Mouse (Mus musculus): ENCODE measurements around the gene Casp2. TPM values are rescaled to one million over a fixed set of nuclear protein-coding genes. Genes with fewer than 3 reads are reported as not detected.

The Casp2 gene
- polyA plus RNA-seq, 1 experiment: 37.3 TPM

DNA sequence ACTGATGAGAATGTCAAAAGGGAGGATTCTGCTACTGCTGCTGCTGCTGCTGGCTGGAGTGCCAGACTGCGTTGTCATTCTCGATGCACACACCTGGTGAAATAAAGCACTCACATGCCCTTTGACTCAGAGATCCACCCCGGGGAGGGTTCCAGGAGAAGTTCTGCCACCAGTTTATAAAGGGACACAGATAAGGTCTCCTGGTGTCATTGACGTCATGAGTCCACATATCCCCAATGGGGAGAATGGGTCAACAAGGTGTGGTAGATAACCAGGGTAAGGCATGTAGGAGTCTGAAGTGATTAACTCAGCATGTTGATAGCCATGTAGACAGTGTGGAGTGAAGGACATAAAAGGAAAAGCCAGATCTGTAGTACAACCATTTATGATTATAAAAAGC, 35.2 kb upstream of the Casp2 start:
- H3K27me3 ChIP-seq (ENCODE audit: control insufficient read depth, insufficient read depth, low read length, poor library complexity, severe bottlenecking): no peaks in the 10 kb centered on the region
- H3K9me3 ChIP-seq (replicated peaks; ENCODE audit: control insufficient read depth, insufficient read depth, low read length, poor library complexity, severe bottlenecking): no peaks in the 10 kb centered on the region
- H3K27ac ChIP-seq (ENCODE audit: insufficient read depth, low read length): no peak overlapping the region
- no peaks in the 10 kb centered on the region for H3K36me3 ChIP-seq (ENCODE audit: control insufficient read depth, insufficient read depth, low read length, poor library complexity, severe bottlenecking)
- H3K9ac ChIP-seq (ENCODE audit: low read depth, poor library complexity, severe bottlenecking): no peak overlapping the region
- TF ChIP-seq CTCF (IDR thresholded peaks at IDR 0.05; ENCODE audit: low read depth, low read length) (no peak), POLR2A (IDR thresholded peaks at IDR 0.05; ENCODE audit: insufficient read depth, low read length) (no peak), EP300 (IDR thresholded peaks at IDR 0.05; ENCODE audit: insufficient read depth, low read depth, low read length) (no peak)
- no peaks in the 10 kb centered on the region for H3K4me1 ChIP-seq (ENCODE audit: control insufficient read depth, insufficient read depth, low read length)
- no peak overlapping the region for H3K4me3 ChIP-seq (ENCODE audit: low read depth, low read length)

DNA sequence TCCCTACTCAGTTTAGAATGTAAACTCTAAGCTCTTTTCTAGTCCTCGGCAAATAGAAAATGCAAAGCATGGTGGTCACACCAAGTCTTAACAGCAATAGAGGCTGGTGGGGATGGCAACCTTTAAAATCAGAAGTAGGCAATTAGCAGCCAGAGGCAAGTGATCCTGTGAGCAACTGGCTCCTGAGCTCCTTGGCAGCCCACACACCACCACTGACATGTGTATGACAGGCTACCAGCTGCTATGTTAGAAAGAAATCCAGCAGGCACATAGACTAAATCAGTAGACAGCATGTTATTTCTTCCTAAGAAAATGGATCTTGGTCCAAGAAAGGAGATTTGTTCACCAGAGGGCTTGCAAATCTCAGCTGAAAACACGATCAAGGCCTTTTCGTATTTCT, 33.6 kb upstream of the Casp2 start:
- no peak overlapping the region for H3K9ac ChIP-seq (ENCODE audit: low read depth, poor library complexity, severe bottlenecking)
- TF ChIP-seq EP300 (IDR thresholded peaks at IDR 0.05; ENCODE audit: insufficient read depth, low read depth, low read length) (no peak), POLR2A (IDR thresholded peaks at IDR 0.05; ENCODE audit: insufficient read depth, low read length) (no peak), CTCF (IDR thresholded peaks at IDR 0.05; ENCODE audit: low read depth, low read length) (no peak)

DNA sequence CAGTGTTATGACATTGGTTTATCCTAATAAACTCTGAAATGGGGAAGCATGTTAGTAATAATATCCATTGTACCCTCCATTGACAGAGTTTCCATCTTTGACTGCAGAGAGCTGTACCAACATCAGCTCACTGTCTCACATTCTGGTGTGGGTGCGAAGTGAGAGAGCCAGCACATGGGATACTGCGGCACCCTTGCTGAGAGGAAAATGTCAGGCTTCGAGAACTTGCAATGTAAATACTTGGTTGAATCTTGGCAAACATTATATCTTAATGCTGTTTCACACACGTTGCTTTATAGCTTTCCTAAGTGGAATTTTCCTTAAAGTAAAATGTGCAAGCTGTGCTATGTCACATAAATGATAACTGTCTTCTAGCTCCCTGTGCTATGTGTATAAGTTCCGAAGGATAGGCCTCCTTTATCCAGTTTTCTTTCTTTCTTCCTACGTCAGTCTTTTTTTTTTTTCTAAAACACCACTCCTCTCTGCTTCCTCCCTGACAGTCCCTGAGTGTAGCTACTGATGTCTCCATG, 27.4 kb upstream of the Casp2 start:
- H3K9me3 ChIP-seq (replicated peaks; ENCODE audit: control insufficient read depth, insufficient read depth, low read length, poor library complexity, severe bottlenecking): no peaks in the 10 kb centered on the region
- TF ChIP-seq EP300 (IDR thresholded peaks at IDR 0.05; ENCODE audit: insufficient read depth, low read depth, low read length): no peak
- TF ChIP-seq CTCF (IDR thresholded peaks at IDR 0.05; ENCODE audit: low read depth, low read length): no peak
- H3K27me3 ChIP-seq (ENCODE audit: control insufficient read depth, insufficient read depth, low read length, poor library complexity, severe bottlenecking): no peaks in the 10 kb centered on the region
- no peak overlapping the region for H3K4me3 ChIP-seq (ENCODE audit: low read depth, low read length)
- no peaks in the 10 kb centered on the region for H3K4me1 ChIP-seq (ENCODE audit: control insufficient read depth, insufficient read depth, low read length)
- H3K36me3 ChIP-seq (ENCODE audit: control insufficient read depth, insufficient read depth, low read length, poor library complexity, severe bottlenecking): no peaks in the 10 kb centered on the region
- H3K9ac ChIP-seq (ENCODE audit: low read depth, poor library complexity, severe bottlenecking): no peak overlapping the region
- H3K27ac ChIP-seq (ENCODE audit: insufficient read depth, low read length): no peak overlapping the region

More for the DNA sequence above, 33.6 kb upstream of the Casp2 start:
- H3K27me3 ChIP-seq (ENCODE audit: control insufficient read depth, insufficient read depth, low read length, poor library complexity, severe bottlenecking): no peaks in the 10 kb centered on the region
- H3K4me1 ChIP-seq (ENCODE audit: control insufficient read depth, insufficient read depth, low read length): no peaks in the 10 kb centered on the region
- no peak overlapping the region for H3K27ac ChIP-seq (ENCODE audit: insufficient read depth, low read length)
- H3K9me3 ChIP-seq (replicated peaks; ENCODE audit: control insufficient read depth, insufficient read depth, low read length, poor library complexity, severe bottlenecking): no peaks in the 10 kb centered on the region
- no peak overlapping the region for H3K4me3 ChIP-seq (ENCODE audit: low read depth, low read length)
- no peaks in the 10 kb centered on the region for H3K36me3 ChIP-seq (ENCODE audit: control insufficient read depth, insufficient read depth, low read length, poor library complexity, severe bottlenecking)

DNA sequence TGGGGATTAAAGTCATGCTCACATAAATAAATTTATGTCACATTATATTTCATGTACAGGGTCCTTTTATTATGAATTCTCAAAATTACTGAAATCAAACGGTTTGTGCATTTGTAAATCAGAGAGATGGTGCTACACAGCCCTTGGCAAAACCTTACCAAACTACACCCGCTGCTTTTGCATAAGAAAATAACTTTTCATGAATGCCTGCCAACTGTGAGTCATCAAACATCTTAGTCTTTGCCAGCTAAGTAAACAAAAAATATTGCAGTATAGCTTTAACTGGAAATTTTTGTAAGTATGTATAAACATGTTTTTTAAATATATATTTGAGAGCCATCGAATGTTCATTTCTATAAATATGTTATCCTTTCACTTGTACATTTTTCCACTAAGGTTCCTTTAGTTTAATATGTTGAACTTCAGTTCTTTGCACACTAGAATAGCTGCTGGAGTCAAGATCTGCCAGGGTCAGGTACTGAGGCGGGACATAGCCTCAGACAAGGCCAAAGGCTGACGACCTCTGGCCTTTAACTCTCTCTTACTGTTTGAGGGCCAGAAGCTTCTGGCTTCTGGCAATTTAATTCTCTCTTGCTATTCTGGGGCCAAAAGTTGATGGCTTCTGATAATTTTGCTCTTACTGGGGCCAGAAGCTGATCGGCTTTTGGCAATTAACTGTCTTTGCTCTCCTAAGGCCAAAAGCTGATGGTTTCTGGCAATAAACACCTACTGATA, 23.3 kb upstream of the Casp2 start:
- Histone ChIP-seq H3K36me3 (ENCODE audit: control insufficient read depth, insufficient read depth, low read length, poor library complexity, severe bottlenecking) (no peaks in the 10 kb centered on the region), H3K27me3 (ENCODE audit: control insufficient read depth, insufficient read depth, low read length, poor library complexity, severe bottlenecking) (no peaks in the 10 kb centered on the region), H3K4me3 (ENCODE audit: low read depth, low read length) (no peak overlapping the region), H3K9me3 (replicated peaks; ENCODE audit: control insufficient read depth, insufficient read depth, low read length, poor library complexity, severe bottlenecking) (no peaks in the 10 kb centered on the region), H3K27ac (ENCODE audit: insufficient read depth, low read length) (no peak overlapping the region), H3K9ac (ENCODE audit: low read depth, poor library complexity, severe bottlenecking) (no peak overlapping the region), H3K4me1 (ENCODE audit: control insufficient read depth, insufficient read depth, low read length) (no peaks in the 10 kb centered on the region)
- TF ChIP-seq POLR2A (IDR thresholded peaks at IDR 0.05; ENCODE audit: insufficient read depth, low read length) (no peak), CTCF (IDR thresholded peaks at IDR 0.05; ENCODE audit: low read depth, low read length) (no peak), EP300 (IDR thresholded peaks at IDR 0.05; ENCODE audit: insufficient read depth, low read depth, low read length) (no peak)

DNA sequence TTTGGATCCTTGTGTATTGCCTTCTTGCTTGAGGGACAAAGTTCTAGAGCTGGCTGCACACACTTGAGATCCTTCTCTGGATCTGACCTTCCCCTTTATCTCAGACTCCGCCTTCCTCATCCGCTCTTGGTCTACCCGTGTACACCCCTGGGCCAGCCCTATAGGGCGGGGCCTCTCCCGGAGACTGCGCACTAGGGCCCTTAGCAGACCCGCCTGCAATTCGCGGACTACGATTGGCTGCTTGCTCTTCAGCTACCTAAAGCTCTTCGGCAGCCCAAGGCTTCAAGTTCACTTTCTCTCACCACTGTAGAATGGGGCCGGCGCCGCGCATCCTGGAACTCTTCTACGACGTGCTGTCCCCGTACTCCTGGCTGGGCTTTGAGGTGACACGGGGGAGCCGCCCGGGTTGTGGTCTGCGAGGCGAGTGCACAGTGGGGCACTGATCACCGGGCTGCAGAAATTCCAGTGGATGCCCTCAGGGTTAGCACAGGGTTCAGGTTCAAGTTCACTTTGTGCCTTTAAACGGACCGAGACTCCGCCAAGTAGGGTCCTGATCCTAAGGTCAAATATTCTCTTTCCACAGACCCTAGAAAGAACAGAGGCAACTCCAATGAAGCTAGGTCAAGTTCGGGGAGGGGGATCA, 19.0 kb upstream of the Casp2 start, which contains the start of gene Gstk1:
Gstk1 (plus strand) TSS at position 225 of the 643 bp plus-strand sequence.
- no peaks in the 10 kb centered on the region for H3K27me3 ChIP-seq (ENCODE audit: control insufficient read depth, insufficient read depth, low read length, poor library complexity, severe bottlenecking)
- H3K4me3 ChIP-seq (ENCODE audit: low read depth, low read length): peak within 1 kb of the TSS; percentile 65
- H3K9ac ChIP-seq (ENCODE audit: low read depth, poor library complexity, severe bottlenecking): peak within 1 kb of the TSS; percentile 39; the same call in 1 of the 2 replicates
- H3K36me3 ChIP-seq (ENCODE audit: control insufficient read depth, insufficient read depth, low read length, poor library complexity, severe bottlenecking): no peaks in the 10 kb centered on the region
- H3K4me1 ChIP-seq (ENCODE audit: control insufficient read depth, insufficient read depth, low read length): no peaks in the 10 kb centered on the region
- no peaks in the 10 kb centered on the region for H3K9me3 ChIP-seq (replicated peaks; ENCODE audit: control insufficient read depth, insufficient read depth, low read length, poor library complexity, severe bottlenecking)
- TF ChIP-seq POLR2A (IDR thresholded peaks at IDR 0.05; ENCODE audit: insufficient read depth, low read length) (no peak), EP300 (IDR thresholded peaks at IDR 0.05; ENCODE audit: insufficient read depth, low read depth, low read length) (no peak), CTCF (IDR thresholded peaks at IDR 0.05; ENCODE audit: low read depth, low read length) (no peak)
- H3K27ac ChIP-seq (ENCODE audit: insufficient read depth, low read length): no peak within 1 kb of the TSS

DNA sequence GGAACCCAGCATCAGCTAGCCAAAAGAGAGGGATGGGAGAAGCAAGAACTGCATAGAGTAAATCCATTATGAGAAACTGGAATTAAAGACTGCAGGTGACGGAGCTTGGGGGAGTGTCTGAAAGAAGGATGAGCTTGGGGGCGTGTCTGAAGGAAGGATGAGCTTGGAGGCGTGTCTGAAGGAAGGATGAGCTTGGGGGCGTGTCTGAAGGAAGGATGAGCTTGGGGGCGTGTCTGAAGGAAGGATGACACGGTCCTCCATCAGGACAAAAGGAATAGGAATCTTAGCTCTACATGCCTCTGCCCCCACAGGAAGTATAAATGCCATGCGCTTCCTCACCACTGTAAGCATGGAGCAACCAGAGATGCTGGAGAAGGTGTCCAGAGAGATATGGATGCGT, 17.6 kb upstream of the Casp2 start:
- H3K4me1 ChIP-seq (ENCODE audit: control insufficient read depth, insufficient read depth, low read length): no peaks in the 10 kb centered on the region
- H3K9ac ChIP-seq (ENCODE audit: low read depth, poor library complexity, severe bottlenecking): no peak overlapping the region
- no peaks in the 10 kb centered on the region for H3K9me3 ChIP-seq (replicated peaks; ENCODE audit: control insufficient read depth, insufficient read depth, low read length, poor library complexity, severe bottlenecking)
- H3K27ac ChIP-seq (ENCODE audit: insufficient read depth, low read length): no peak overlapping the region
- no peaks in the 10 kb centered on the region for H3K36me3 ChIP-seq (ENCODE audit: control insufficient read depth, insufficient read depth, low read length, poor library complexity, severe bottlenecking)
- peak overlapping the region; percentile 68 for H3K4me3 ChIP-seq (ENCODE audit: low read depth, low read length)
- TF ChIP-seq CTCF (IDR thresholded peaks at IDR 0.05; ENCODE audit: low read depth, low read length) (no peak), POLR2A (IDR thresholded peaks at IDR 0.05; ENCODE audit: insufficient read depth, low read length) (no peak), EP300 (IDR thresholded peaks at IDR 0.05; ENCODE audit: insufficient read depth, low read depth, low read length) (no peak)
- no peaks in the 10 kb centered on the region for H3K27me3 ChIP-seq (ENCODE audit: control insufficient read depth, insufficient read depth, low read length, poor library complexity, severe bottlenecking)

Measured in ES-Bruce4 (cell line).